Mouse (Mus musculus): ENCODE measurements around the gene Dnph1. TPM values are rescaled to one million over a fixed set of nuclear protein-coding genes. Genes with fewer than 3 reads are reported as not detected.
"Not testable (repeated sequence)": the region's sequence is repeated elsewhere in the genome, so short reads cannot be mapped to it uniquely, and the experiment has no call there.

Dnph1 gene
- total RNA-seq (2021) = 1 to 10 TPM; 3.7 to 4.0 TPM

- peak; percentile 72 to 73 for DNase-seq
- intact Hi-C loops (cut with DNase I) = no loop called here
Observed at GRCm38 (mm10) chr17:46496623-46497434, at the start of gene Dnph1. Gene Dnph1, plus strand, starts transcription at chr17:46496711.

DNA sequence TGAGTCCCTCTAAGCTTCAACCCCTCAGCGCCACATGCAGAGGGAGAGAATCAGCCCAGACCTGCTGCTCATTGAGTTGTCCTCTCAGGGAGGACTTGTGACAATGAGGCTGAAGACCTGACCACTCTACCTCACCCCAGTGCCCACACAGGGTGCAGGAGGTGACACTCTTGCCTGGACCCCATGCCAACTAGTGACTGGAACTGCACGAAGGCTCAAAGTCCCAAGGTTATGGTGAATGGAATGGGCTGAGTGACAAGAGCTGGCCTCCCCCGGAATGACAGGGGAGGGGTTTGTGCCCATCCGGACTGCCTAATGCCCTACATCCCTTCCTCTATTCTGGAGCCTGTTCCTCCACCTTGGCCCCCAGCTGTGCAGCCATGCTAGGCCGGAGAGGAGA, 43.8 kb upstream of the Dnph1 start:
- no peak for DNase-seq

GRCm38 (mm10) chr17:46453302-46453948, 43.1 kb upstream of the Dnph1 start:
- intact Hi-C loops (cut with DNase I) = no loop called here
- no peak for DNase-seq

More for the DNA sequence above, 43.8 kb upstream of the Dnph1 start:
- intact Hi-C loops (cut with DNase I) = no loop called here

DNA sequence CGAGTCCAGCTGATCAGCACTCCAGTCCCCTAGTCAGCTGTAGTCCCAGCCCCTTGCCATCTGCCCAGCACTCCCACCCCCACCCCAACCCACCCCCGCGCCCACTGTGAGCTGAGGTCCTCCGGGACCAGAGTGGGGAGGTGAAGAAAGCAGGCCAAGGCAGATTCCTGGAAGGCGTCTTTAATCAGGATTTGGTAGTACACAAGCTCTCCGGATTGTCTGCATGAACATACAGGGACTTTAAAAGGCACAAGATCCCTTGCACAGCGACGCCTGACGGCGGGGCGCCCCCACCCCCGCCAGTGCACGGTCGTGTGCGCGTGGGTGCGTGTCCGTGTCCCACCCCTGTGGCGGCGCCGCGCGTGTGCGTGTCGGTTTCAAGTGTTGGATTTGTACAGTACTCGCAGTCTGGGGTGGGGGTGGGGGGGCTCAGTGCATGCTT, 42.5 kb upstream of the Dnph1 start:
- intact Hi-C loops (cut with DNase I) = no loop called here
- no peak for DNase-seq

- DNase-seq = no peak
- intact Hi-C loops (cut with DNase I) = no loop called here
Observed at GRCm38 (mm10) chr17:46454539-46454938, 42.0 kb upstream of the Dnph1 start.

- intact Hi-C loops (cut with DNase I) = no loop called here
- peak in 1 of 2 experiments; percentile 51 for DNase-seq
Observed at GRCm38 (mm10) chr17:46455110-46455691, 41.3 kb upstream of the Dnph1 start.

DNA sequence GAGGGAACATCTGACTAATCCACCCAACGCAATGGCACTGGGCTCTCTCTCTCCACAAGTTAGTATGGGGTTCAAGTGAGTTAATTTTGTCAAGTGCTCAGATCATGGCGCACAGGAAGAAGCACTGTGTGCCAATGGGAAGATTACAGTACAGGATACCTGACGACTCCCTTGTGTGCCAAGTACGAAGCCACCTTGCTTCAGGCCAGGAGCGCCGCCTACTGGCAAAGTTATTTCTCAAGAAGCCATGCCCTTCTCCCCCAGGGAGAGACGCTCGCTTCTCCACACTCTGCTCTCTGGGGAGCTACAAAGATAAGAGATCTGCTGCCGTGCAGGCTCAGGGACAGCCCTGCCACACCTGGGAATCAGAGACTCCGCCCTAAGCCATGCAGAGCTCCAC, 38.7 kb upstream of the Dnph1 start:
- DNase-seq = peak in 1 of 2 experiments; percentile 47
- intact Hi-C loops (cut with DNase I) = no loop called here

GRCm38 (mm10) chr17:46458439-46458838, 38.1 kb upstream of the Dnph1 start:
- DNase-seq = peak; percentile 61 to 62
- intact Hi-C loops (cut with DNase I) = no loop called here

GRCm38 (mm10) chr17:46460673-46461072, 35.8 kb upstream of the Dnph1 start:
- intact Hi-C loops (cut with DNase I) = no loop called here
- DNase-seq = no peak

DNA sequence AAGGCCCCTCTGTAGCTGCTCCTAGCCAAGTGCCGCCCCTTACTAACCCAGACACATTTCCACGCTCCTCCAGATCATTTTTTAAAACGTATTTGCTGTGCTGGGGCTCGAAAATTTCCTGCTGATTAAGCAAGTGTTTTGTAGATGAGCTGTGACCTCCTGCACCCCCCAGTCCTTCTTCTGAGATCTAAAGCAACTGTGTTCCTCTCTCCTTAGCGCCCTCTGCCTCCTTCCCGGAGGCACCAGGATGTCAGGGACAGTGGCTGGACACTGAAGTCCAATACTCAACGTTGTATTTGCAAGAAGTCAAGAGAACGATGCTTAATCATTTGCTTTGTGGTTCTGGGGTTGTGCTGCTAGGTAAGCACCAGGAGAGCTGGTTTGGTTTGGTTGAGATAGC, 35.2 kb upstream of the Dnph1 start:
- intact Hi-C loops (cut with DNase I) = no loop called here
- DNase-seq = no peak

DNA sequence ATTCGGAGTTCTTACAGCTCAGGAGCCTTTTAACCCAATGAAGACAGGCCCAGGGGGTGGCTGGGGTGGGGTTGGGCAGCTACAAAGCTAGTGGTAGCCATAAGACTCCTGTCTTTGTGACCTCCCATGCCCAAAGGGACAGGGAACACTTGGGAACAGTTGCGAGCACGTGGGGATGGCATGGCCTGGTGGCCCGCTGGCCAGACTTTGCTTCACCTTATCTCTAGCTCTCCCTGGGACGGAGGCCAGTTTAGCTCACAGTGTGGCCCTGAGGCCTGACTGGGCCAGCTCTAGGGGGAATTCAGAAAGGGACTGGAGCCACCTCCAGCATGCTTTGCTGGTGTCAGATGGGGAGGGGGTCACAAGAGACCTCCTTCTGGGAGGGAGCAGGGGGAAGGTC, 34.3 kb upstream of the Dnph1 start:
- DNase-seq = peak; percentile 79 to 85
- intact Hi-C loops (cut with DNase I) = no loop called here

DNA sequence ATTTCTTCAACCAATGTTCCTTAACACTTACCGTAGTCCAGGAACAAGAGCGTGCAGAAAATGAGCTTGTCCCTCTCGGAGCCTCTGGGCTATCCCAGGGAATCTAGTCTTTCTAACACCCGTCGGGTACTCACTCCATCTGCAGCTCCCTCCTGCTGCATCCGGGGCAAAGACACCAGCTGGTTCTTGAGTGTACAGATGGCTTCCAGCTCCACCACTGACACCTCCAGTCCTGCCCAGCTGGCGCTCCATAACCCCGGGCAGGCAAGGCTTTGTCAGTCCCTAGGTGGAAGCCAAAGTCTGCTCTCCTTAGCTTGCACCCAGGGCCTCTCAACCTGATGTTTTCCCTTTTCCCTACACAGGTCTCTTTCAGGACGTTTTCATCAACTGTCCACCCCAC, 28.7 kb upstream of the Dnph1 start:
- intact Hi-C loops (cut with DNase I) = no loop called here
- no peak for DNase-seq

DNA sequence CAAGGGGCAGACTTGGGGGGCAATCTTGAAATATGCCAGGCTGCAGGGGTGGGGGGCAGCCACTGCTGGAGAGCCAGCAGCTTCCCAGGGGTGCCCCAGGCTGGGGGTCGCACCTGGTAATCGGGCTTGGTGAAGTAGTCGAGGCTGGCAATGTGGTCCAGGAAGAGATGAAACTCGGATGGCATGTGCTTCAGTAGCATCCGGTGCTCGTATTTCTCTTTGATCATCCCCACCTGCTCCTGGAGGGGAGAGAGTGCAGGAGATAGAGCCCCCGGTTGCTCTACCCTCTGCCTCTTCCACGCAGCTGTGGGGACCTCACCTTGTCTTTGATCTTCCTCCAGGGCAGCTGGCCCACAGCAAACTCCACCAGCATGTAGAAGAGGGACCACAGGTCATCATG, 19.9 kb upstream of the Dnph1 start:
- no peak for DNase-seq
- intact Hi-C loops (cut with DNase I) = no loop called here

- DNase-seq = no peak
- intact Hi-C loops (cut with DNase I) = no loop called here
Observed at GRCm38 (mm10) chr17:46477286-46477685, 19.2 kb upstream of the Dnph1 start.

DNA sequence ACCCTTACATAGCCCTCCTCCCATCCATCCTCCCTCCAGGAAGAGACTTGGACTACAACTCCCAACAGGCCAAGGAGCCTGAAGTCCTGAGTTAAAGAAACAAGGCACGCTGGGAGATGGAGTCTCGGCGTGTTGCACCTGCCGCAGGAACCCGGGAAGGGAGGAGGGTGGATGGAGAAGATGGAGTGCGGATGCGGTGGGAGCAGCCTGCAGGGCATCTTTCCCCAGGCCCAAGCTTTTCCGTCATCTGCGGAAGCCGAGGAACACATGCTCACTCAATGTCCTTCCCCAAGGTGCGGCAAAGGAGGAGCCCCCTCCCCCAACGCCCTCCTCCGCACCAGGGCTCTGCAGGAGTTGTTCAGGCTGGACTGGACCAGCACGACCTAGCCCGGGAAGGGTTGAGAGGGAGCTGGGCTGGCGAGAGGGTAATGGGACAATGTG, 12.9 kb upstream of the Dnph1 start:
- intact Hi-C loops (cut with DNase I) = no loop called here
- DNase-seq = peak; percentile 36 to 44

DNA sequence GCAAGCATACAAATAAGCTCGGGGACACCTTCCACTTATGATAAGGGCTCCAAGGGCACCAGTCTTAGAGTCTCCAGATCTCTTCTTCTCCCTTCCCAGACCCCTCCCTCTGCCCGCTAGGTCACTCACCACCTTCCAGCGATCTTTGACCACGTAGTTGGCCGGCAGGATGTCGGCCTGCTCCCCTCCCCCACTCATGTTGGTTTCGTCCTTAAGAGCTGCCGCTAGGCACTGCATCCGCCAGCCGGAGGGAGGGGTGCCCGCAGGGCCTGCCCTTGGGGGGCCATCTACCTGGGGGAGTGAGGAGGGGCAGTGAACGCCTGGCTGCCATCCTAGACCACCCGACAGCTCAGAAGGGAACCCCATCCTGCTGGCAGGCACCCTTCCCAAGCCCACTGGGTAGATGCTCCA, 12.5 kb upstream of the Dnph1 start:
- intact Hi-C loops (cut with DNase I) = no loop called here
- DNase-seq = peak in 1 of 2 experiments; percentile 27

GRCm38 (mm10) chr17:46484461-46484875, 12.0 kb upstream of the Dnph1 start:
- intact Hi-C loops (cut with DNase I) = no loop called here
- DNase-seq = no peak

- no peak for DNase-seq
- intact Hi-C loops (cut with DNase I) = no loop called here
Observed at GRCm38 (mm10) chr17:46486995-46487394, 9.5 kb upstream of the Dnph1 start.

DNA sequence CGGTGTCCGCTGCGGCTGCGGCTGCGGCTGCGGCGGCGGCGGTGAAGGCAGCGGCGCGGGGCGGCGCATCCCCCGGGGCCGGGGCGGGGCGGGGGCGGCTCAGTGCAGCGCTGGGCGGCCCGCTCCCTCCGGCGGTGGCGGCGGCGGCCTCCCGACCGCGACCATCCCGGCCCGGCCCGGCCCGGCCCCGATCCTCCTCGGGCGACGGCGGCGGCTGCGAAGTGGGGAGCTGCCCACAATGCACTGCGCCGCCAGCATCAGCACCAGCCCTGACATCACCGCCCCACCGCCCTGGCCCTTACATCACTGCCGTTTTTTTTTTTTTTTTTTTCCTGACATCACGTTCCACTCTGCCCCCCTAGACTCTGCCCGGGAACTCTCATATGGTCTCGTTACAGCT, 9.1 kb upstream of the Dnph1 start, which contains the start of gene Ttbk1:
Gene Ttbk1 (minus strand): TSS at position 245 of the 400 bp plus-strand sequence.
- DNase-seq = no peak
- intact Hi-C loops (cut with DNase I) = no loop called here

DNA sequence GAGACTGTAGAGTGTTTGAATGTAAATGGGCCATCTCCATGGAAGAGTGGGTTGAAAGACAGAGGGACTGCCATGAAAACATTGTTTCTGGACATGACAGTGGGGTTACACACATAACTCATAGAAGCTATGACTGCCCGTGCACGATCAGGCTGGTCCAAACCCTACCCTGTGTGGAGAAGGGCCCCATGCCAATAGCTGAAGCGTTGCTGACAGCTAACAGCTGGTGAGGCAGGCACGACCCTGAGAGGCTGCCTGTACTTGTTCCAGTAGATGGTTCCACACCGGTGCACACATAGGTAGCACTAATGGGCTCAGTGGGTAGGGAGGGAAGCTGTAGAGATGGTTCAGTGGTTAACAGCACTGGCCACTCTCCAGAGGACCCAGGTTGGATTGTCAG, 1.0 kb upstream of the Dnph1 start:
- intact Hi-C loops (cut with DNase I) = no loop called here
- DNase-seq = no peak

DNA sequence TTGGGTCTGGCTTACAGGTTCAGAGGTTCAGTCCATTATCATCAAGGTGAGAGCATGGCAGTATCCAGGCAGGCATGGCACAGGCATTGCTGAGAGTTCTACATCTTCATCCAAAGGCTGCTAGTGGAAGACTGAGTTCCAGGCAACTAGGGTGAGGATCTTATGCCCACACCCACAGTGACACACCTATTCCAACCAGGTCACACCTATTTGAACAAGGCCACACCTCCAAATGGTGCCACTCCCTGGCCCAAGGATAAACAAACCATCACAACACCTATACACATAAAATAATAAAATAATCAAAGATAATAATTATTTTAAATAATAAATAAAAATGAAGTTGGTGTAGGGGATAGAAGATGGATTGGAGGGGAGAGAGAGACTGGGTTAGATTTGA, 430 bp upstream of the Dnph1 start:
- intact Hi-C loops (cut with DNase I); DNase-seq: not testable (repeated sequence)

DNA sequence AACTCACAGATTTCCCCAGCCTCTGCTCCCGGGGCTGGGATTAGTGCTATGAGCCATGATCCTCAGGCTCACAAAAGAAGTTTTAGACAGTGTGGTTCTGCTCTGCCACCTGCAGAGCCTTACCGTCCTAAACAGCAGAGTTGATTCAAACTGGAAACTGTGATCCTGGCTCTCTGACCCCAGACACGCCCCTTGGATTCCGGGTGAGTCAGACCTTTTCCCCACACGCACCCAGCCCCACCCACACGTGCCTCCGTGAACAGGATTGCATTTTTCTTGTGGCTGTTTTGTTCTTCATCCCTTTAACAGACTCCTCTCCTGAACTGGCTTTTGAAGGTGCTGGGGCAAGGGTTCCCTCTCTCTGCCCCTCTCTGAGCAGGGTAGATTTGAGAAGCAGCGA, 1.4 kb downstream of the Dnph1 start:
- intact Hi-C loops (cut with DNase I) = no loop called here

More for the DNA sequence above, 1.4 kb downstream of the Dnph1 start:
- no peak for DNase-seq
